Mouse (Mus musculus) bone marrow macrophage, adult 2 months (primary cell): ENCODE results near the gene Ctsq. TPM values are rescaled to one million over a fixed set of nuclear protein-coding genes. Genes with fewer than 3 reads are reported as not detected.
"Not testable (repeated sequence)": the region's sequence is repeated elsewhere in the genome, so short reads cannot be mapped to it uniquely, and the experiment has no call there.

Experiments
- H3K27ac ChIP-seq: 2 replicates; pipeline ENCODE4 v1.5.1; 2012; ENCODE audit warnings: low read depth, low read length; ENCODE audit not compliant: insufficient read depth
- H3K4me1 ChIP-seq: 2 replicates; pipeline ENCODE4 v1.6.1; 2012; ENCODE audit warnings: low read length; ENCODE audit not compliant: control insufficient read depth, insufficient read depth
- H3K4me3 ChIP-seq: 2 replicates; pipeline ENCODE4 v1.5.1; 2012; ENCODE audit warnings: mild to moderate bottlenecking, low read length, moderate library complexity; ENCODE audit not compliant: insufficient read depth
- CTCF ChIP-seq: IDR thresholded peaks from 2 replicates; pipeline ENCODE4 v1.5.1; 2012; ENCODE audit warnings: low read depth, mild to moderate bottlenecking, low read length, moderate library complexity
- POLR2A ChIP-seq: IDR thresholded peaks from 2 replicates; pipeline ENCODE4 v1.6.1; 2012; ENCODE audit warnings: mild to moderate bottlenecking, low read depth, low read length, borderline replicate concordance
- polyA plus RNA-seq: library from polyadenylated mRNA; stranded (reverse); fragments of >200 nt; gene quantifications from 2 replicates; pipeline ENCODE4 v1.2.4, GENCODE M21; 2012; ENCODE audit not compliant: missing spikeins, insufficient read depth, insufficient read length

The Ctsq gene
- not detected in 2 replicates for polyA plus RNA-seq

- no peaks in the 10 kb centered on the region for H3K4me1 ChIP-seq
- no peak for TF ChIP-seq POLR2A
- TF ChIP-seq CTCF = no peak
- no peak within 1 kb of the TSS for H3K27ac ChIP-seq
- no peak within 1 kb of the TSS for H3K4me3 ChIP-seq
Observed at GRCm38 (mm10) chr13:61040531-61040930, at the start of gene Ctsq. Gene Ctsq (minus strand): TSS chr13:61040631.

- Histone ChIP-seq H3K4me1 (no peaks in the 10 kb centered on the region), H3K27ac (no peak overlapping the region), H3K4me3 (no peak overlapping the region)
- TF ChIP-seq POLR2A (no peak), CTCF (no peak)
Observed at GRCm38 (mm10) chr13:61022785-61023184, 17.6 kb downstream of the Ctsq start.

- no peak overlapping the region for H3K27ac ChIP-seq
- no peaks in the 10 kb centered on the region for H3K4me1 ChIP-seq
- TF ChIP-seq POLR2A = no peak
- no peak for TF ChIP-seq CTCF
- no peak overlapping the region for H3K4me3 ChIP-seq
Observed at GRCm38 (mm10) chr13:61021844-61022243, 18.6 kb downstream of the Ctsq start.

- H3K4me1 ChIP-seq = no peaks in the 10 kb centered on the region
- no peak overlapping the region for H3K27ac ChIP-seq
- TF ChIP-seq POLR2A = no peak
- TF ChIP-seq CTCF = no peak
- no peak overlapping the region for H3K4me3 ChIP-seq
Observed at GRCm38 (mm10) chr13:61010171-61010570, 30.3 kb downstream of the Ctsq start.

- Histone ChIP-seq H3K4me3 (no peak within 1 kb of the TSS), H3K27ac (no peak within 1 kb of the TSS), H3K4me1 (no peaks in the 10 kb centered on the region)
- TF ChIP-seq POLR2A (no peak), CTCF (no peak)
Observed at GRCm38 (mm10) chr13:61005859-61006258, 34.6 kb downstream of the Ctsq start, which contains the start of gene Ctsj. Gene Ctsj (minus strand): TSS chr13:61005959.

- no peak overlapping the region for H3K4me3 ChIP-seq
- no peaks in the 10 kb centered on the region for H3K4me1 ChIP-seq
- TF ChIP-seq POLR2A = no peak
- no peak for TF ChIP-seq CTCF
- H3K27ac ChIP-seq = no peak overlapping the region
Observed at GRCm38 (mm10) chr13:60997600-60997999, 42.8 kb downstream of the Ctsq start.

GRCm38 (mm10) chr13:60986915-60987314 is 53.5 kb downstream of the Ctsq start:
- not testable (repeated sequence) for H3K27ac ChIP-seq, H3K4me3 ChIP-seq, H3K4me1 ChIP-seq

Other genes starting within 250 kb of the Ctsq start
- not detected in 2 replicates for gene Ctsll3, start 237.8 kb downstream of the Ctsq start, polyA plus RNA-seq
- not detected in 2 replicates for gene 4930486L24Rik, start 176.2 kb downstream of the Ctsq start, polyA plus RNA-seq
- gene Gm49392, start 143.7 kb downstream of the Ctsq start, polyA plus RNA-seq = 1.7 TPM in 1 of 2 replicates, not detected in the other
- gene Ctla2b, start 143.2 kb downstream of the Ctsq start, polyA plus RNA-seq = 80.7 and 81.4 TPM in 2 replicates
- gene Tpbpb, start 135.8 kb downstream of the Ctsq start, polyA plus RNA-seq = not detected in 2 replicates
- not detected in 2 replicates for gene Gm49393, start 105.0 kb downstream of the Ctsq start, polyA plus RNA-seq
- gene Gm49391, start 104.1 kb downstream of the Ctsq start, polyA plus RNA-seq = 15.9 TPM in 1 of 2 replicates, not detected in the other
- 14.7 and 16.8 TPM in 2 replicates for gene Ctla2a, start 104.0 kb downstream of the Ctsq start, polyA plus RNA-seq
- not detected in 2 replicates for gene Tpbpa, start 98.6 kb downstream of the Ctsq start, polyA plus RNA-seq
- gene Ctsj, start 34.7 kb downstream of the Ctsq start, polyA plus RNA-seq = not detected in 2 replicates
- not detected in 2 replicates for gene Ctsr, start 123.6 kb upstream of the Ctsq start, polyA plus RNA-seq
- gene Cts6, start 162.8 kb upstream of the Ctsq start, polyA plus RNA-seq = not detected in 2 replicates
- gene Cts8, start 214.7 kb upstream of the Ctsq start, polyA plus RNA-seq = not detected in 2 replicates
- not detected in 2 replicates for gene Gm49398, start 248.2 kb upstream of the Ctsq start, polyA plus RNA-seq